Mouse (Mus musculus): ENCODE data around the gene Fbxo41.

Gene Fbxo41

DNA sequence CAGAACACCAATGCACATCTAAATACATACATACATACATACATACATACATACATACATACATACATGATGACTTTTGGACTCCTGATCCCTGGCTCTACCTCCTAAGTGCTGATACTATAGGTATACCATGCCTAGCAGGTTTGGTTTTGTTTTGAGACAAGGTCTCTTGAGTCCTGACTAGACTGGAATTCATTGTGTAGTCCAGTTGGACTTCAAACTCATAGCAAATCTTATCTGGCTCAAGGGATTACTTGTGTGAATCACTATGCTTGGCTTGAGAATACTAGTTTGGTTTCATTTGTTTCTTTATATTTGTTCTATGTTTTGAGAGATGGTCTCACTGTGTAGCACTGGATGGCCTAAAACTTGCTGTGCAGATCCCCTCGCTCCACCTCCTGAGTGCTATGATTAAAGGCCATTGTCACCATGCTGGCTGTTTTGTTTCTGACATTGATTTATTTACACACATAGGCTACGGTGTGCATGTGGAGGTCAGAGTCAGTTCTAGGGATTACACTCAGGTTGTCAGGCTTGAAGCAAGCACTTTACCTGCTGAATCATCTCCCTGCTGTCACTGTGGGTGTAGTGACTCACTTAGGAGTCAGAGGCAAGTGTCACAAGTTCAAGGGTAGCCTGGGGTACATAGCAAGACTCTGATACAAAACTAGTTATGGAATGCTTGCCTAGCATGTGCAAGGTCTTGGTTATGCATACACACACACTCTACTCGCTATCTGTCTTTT, 59.1 kb downstream of the Fbxo41 start:
- ChIA-PET POLR2A (interaction anchor here in 2 of 4 experiments (1.0 to 13.9 kb wide), 7 partner anchors 5 to 28 kb away, joined by 4 to 369 read pairs (median 119); partner anchors contain the start of genes Cct7 (in 2 of the 2) and Pradc1 (in 2 of the 2)), CTCF (interaction anchor here in 1 of 4 experiments (0.9 kb wide), 1 partner anchor 8 kb away, joined by 4 read pairs; no protein-coding TSS in a partner anchor)

DNA sequence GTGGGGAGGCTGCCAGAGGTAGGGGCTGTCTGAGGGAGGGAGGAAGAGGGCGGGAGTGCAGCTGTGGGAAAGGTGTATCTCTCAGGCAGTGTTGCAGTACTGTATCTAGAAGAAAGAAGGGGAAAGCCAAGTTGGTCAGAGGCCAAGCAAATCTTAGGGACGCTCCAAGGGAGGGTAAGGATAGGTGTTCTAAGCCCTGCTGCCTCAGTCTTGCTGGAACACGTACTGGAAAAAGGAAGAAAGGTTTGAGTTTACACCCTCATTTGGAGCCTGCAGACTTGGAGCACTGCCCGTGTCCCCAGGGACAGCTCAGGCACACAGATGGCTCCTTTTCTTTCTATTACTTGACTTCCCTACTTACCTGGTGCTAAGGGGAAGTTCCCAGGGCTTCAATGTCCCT, 61.7 kb downstream of the Fbxo41 start:
- ChIA-PET POLR2A (interaction anchor here in 3 of 4 experiments (0.8 to 10.8 kb wide), 4 partner anchors 7 to 18 kb away, joined by 3 to 207 read pairs (median 62); partner anchors contain the start of genes Cct7 (in 3 of the 3) and Pradc1 (in 3 of the 3)), CTCF (no interaction called here)

DNA sequence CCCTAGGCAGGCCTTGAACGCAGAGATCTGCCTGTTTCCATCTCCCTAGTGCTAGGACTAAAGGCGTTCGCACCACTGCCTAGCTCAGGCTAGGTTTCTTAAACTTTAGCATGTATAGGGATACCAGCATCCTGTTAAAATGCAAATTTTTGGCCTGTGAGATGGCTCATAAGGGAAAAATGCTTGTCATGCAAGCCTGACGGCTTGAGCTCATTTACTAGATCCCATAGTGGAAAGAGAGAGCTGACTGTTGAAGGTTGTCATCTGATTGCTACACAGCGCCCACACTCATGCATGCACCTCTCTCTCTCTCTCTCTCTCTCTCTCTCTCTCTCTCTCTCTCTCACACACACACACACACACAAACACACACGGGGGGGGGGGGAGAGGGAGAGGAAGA, 66.2 kb downstream of the Fbxo41 start:
- POLR2A ChIA-PET, result interaction anchor here (0.7 to 10.8 kb wide), 8 partner anchors 10 to 35 kb away, joined by 3 to 207 read pairs (median 9); partner anchors contain the start of genes Cct7 (in 4 of the 4) and Pradc1 (in 4 of the 4)
- CTCF ChIA-PET, result interaction anchor here (0.6 to 1.8 kb wide), 8 partner anchors 9 to 1831 kb away, joined by 3 to 7 read pairs (median 4); partner anchors contain the start of genes Cct7 (in 2 of the 4) and Pradc1 (in 2 of the 4)

DNA sequence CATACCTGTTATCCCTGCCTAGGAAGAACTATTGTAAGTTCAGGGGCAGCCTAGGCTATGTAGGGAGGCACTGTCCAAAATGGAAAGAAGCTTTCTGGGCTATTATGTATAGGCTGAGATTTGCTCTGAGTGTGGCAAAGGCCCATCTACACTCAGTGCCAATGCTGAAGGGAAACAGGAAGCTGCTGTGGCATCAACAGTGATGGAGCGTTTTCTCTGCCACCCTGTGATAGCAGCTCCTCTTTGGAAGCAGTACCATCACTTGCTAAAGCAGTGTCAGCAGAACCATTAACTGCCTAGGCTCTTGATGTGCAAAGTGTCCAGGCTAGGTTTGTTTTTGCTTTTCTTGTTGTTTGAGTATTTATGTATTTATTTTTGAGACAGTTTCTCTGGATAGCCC, 66.6 kb downstream of the Fbxo41 start:
- CTCF ChIA-PET, result interaction anchor here (0.6 to 1.9 kb wide), 10 partner anchors 10 to 1830 kb away, joined by 3 to 7 read pairs (median 4); partner anchors contain the start of genes Cct7 (in 2 of the 4) and Pradc1 (in 2 of the 4)
- POLR2A ChIA-PET, result interaction anchor here in 3 of 4 experiments (0.7 to 10.8 kb wide), 6 partner anchors 11 to 36 kb away, joined by 3 to 207 read pairs (median 13); partner anchors contain the start of genes Cct7 (in 3 of the 3) and Pradc1 (in 3 of the 3)

DNA sequence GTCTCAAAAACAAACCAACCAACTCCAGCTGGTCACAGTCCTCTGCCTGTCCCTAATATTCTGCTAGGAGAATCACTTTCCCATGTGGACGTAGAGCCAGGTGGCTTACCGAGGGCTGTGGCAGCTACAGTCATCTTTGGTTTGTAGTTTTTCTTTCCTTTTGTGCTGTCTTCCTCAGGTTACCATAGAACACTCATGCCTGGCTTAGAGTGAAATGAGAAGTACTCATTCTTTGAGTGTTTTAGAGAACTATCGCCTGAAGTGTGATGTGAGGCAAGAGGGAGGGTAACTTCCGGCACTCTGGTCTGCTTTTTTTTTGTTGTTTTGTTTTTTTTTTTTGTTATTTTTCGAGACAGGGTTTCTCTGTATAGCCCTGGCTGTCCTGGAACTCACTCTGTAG, 68.9 kb downstream of the Fbxo41 start:
- POLR2A ChIA-PET, result interaction anchor here (0.5 to 10.8 kb wide), 12 partner anchors 10 to 1086 kb away, joined by 3 to 207 read pairs (median 4); partner anchors contain the start of genes Cct7 (in 4 of the 4), Pradc1 (in 4 of the 4), Egr4 (in 1 of the 4) and Noto (in 1 of the 4)
- CTCF ChIA-PET, result no interaction called here

DNA sequence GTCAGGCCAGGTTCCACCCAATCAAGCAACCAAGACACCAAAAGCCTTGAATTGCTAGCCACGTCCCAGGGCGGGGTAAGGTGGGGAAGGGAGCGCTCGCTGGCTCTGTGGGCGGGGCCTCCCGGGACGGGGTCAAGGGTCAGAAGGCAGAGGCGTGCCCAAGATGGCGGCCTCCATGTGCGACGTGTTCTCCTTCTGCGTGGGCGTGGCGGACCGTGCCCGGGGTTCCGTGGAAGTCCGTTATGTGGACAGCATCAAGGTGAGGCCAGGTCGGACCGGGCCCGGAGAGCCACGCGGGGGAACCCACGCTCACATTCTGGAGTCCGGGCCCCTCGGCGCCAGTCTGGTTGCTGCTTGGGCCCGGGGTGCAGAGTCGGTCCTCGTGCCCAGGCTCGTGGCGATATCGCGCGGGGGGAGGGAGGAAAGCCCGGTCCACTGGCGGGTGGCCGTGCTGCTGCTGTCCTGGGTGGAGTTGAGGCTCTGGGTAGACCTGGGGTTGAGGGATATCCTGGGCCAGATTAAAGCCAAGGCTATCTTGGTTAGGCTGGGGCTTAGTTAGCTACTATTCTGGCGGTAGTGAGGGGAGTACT, 70.9 kb downstream of the Fbxo41 start, which contains the start of gene Smyd5:
TSS of gene Smyd5 (plus strand) at position 148 of the 590 bp plus-strand sequence.
- ChIA-PET CTCF (interaction anchor here in 2 of 4 experiments (0.6 to 1.8 kb wide), 2 partner anchors 21 to 1859 kb away, joined by 3 to 7 read pairs; no protein-coding TSS in a partner anchor), POLR2A (interaction anchor here (0.5 to 1.8 kb wide), 19 partner anchors 8 to 522 kb away, joined by 3 to 40 read pairs (median 4); partner anchors contain the start of genes Cct7 (in 4 of the 4), Pradc1 (in 4 of the 4), Noto (in 2 of the 4) and Alms1 (in 1 of the 4))

DNA sequence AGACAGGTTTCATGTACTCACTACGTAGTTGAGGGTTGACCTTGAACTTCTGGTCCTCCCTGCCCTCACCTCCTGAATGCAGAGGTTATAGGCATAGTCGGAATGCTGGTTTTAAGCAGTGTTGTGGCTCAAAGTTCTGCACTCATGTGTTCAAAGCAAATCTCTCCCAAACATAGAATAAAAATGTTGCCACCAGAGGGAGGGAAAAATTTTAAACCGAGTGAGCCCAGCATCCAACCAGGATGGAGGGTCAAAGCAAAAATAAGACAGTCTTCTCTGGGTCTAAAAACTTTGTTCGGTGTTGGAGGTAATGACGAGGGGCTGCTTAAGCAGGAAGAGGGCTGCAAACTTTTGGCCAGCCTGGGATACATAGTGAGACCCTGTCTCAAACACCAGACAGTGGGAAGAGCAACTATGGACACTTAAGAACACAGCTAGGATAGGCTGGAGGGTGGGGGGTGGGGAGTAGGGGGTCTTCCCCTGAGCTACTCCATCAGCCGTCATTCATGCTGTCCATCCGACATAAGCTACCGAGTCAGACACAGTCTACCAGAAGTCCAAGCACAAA, 71.4 kb downstream of the Fbxo41 start:
- POLR2A ChIA-PET, result interaction anchor here (0.5 to 1.8 kb wide), 15 partner anchors 8 to 1939 kb away, joined by 3 to 40 read pairs (median 4); partner anchors contain the start of genes Cct7 (in 3 of the 4), Pradc1 (in 3 of the 4), Alms1 (in 1 of the 4) and Noto (in 1 of the 4)
- CTCF ChIA-PET, result interaction anchor here in 2 of 4 experiments (0.6 to 1.8 kb wide), 2 partner anchors 21 to 1860 kb away, joined by 3 to 7 read pairs; no protein-coding TSS in a partner anchor

DNA sequence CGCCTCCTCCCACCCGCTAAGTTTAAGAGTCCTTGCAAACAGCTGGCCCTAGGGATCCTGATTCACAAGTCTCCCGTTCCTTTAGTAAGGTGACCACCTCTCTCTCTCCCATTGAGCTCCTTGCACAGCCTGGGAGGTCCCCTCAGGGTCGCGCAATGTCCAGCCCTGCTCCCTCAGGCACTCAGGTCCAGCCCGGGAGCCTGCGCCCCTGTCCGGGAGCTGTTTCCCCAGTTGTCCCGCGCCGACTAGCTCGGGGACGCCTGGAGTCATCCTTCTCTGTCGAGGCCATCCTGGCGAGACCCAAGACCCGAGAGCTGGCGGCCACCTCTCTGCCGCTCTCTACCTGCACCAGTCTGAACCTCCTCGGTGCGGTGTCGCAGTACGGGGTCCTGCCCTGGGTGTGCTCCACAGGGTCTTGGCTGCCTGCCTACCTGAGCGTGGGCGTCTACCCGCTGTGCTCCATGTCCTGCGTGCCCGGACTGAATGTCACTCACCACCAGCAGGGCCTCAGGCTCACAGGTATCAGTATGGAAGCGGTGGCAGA, 78.9 kb downstream of the Fbxo41 start, which contains the start of gene Noto:
TSS of gene Noto (plus strand) at position 51 of the 544 bp plus-strand sequence.
- ChIA-PET POLR2A (interaction anchor here in 2 of 4 experiments (0.6 to 6.4 kb wide), 15 partner anchors 8 to 133 kb away, joined by 3 to 47 read pairs (median 4); partner anchors contain the start of genes Smyd5 (in 2 of the 2), Cct7 (in 1 of the 2) and Pradc1 (in 1 of the 2)), CTCF (interaction anchor here (0.5 to 2.1 kb wide), 10 partner anchors 13 to 264 kb away, joined by 3 to 13 read pairs (median 3); no protein-coding TSS in a partner anchor)

Measured in embryonic stem cell, embryonic (primary cell).